Mouse (Mus musculus): ENCODE results near the gene Epgn.

Epgn gene

GRCm38 (mm10) chr5:91027164-91027563 is at the start of gene Epgn:
TSS of gene Epgn (plus strand) at chr5:91027464.
- in situ Hi-C loops (cut with MboI; ENCODE audit: low sequenced_read_pairs) = no loop called here

GRCm38 (mm10) chr5:90980297-90980696 is 47.0 kb upstream of the Epgn start:
- in situ Hi-C loops (cut with MboI; ENCODE audit: low sequenced_read_pairs) = loop anchor here (25.0 kb wide), 1 partner anchor 332 kb away; no protein-coding TSS in a partner anchor

GRCm38 (mm10) chr5:90987605-90988004 is 39.7 kb upstream of the Epgn start:
- in situ Hi-C loops (cut with MboI; ENCODE audit: low sequenced_read_pairs) = loop anchor here (25.0 kb wide), 1 partner anchor 325 kb away; no protein-coding TSS in a partner anchor

GRCm38 (mm10) chr5:90988149-90988548 is 39.1 kb upstream of the Epgn start:
- in situ Hi-C loops (cut with MboI; ENCODE audit: low sequenced_read_pairs) = loop anchor here (25.0 kb wide), 1 partner anchor 324 kb away; no protein-coding TSS in a partner anchor

- in situ Hi-C loops (cut with MboI; ENCODE audit: low sequenced_read_pairs) = loop anchor here (25.0 kb wide), 1 partner anchor 324 kb away; no protein-coding TSS in a partner anchor
These were observed 38.7 kb upstream of the Epgn start for GRCm38 (mm10) chr5:90988592-90988991.

- in situ Hi-C loops (cut with MboI; ENCODE audit: low sequenced_read_pairs) = loop anchor here (25.0 kb wide), 1 partner anchor 312 kb away; no protein-coding TSS in a partner anchor
These were observed 27.3 kb upstream of the Epgn start for GRCm38 (mm10) chr5:90999942-91000341.

- in situ Hi-C loops (cut with MboI; ENCODE audit: low sequenced_read_pairs) = no loop called here
These were observed 12.0 kb upstream of the Epgn start for GRCm38 (mm10) chr5:91015216-91015615.

- in situ Hi-C loops (cut with MboI; ENCODE audit: low sequenced_read_pairs) = no loop called here
These were observed 4.2 kb upstream of the Epgn start for GRCm38 (mm10) chr5:91023114-91023513.

- in situ Hi-C loops (cut with MboI; ENCODE audit: low sequenced_read_pairs) = no loop called here
These were observed 576 bp downstream of the Epgn start for GRCm38 (mm10) chr5:91027840-91028239.

- in situ Hi-C loops (cut with MboI; ENCODE audit: low sequenced_read_pairs) = no loop called here
These were observed 3.4 kb downstream of the Epgn start for GRCm38 (mm10) chr5:91030629-91031028.

GRCm38 (mm10) chr5:91035341-91035740 is 8.1 kb downstream of the Epgn start:
- in situ Hi-C loops (cut with MboI; ENCODE audit: low sequenced_read_pairs) = no loop called here

GRCm38 (mm10) chr5:91036628-91037027 is 9.4 kb downstream of the Epgn start:
- in situ Hi-C loops (cut with MboI; ENCODE audit: low sequenced_read_pairs) = no loop called here

GRCm38 (mm10) chr5:91037756-91038155 is 10.5 kb downstream of the Epgn start:
- in situ Hi-C loops (cut with MboI; ENCODE audit: low sequenced_read_pairs) = no loop called here

GRCm38 (mm10) chr5:91038547-91038946 is 11.3 kb downstream of the Epgn start:
- in situ Hi-C loops (cut with MboI; ENCODE audit: low sequenced_read_pairs) = no loop called here

GRCm38 (mm10) chr5:91038963-91039362 is 11.7 kb downstream of the Epgn start:
- in situ Hi-C loops (cut with MboI; ENCODE audit: low sequenced_read_pairs) = no loop called here

GRCm38 (mm10) chr5:91047987-91048386 is 20.7 kb downstream of the Epgn start:
- in situ Hi-C loops (cut with MboI; ENCODE audit: low sequenced_read_pairs) = no loop called here

- in situ Hi-C loops (cut with MboI; ENCODE audit: low sequenced_read_pairs) = no loop called here
These were observed 21.1 kb downstream of the Epgn start for GRCm38 (mm10) chr5:91048397-91048796.

GRCm38 (mm10) chr5:91072340-91072739 is 45.1 kb downstream of the Epgn start:
- in situ Hi-C loops (cut with MboI; ENCODE audit: low sequenced_read_pairs) = no loop called here

- in situ Hi-C loops (cut with MboI; ENCODE audit: low sequenced_read_pairs) = no loop called here
These were observed 46.4 kb downstream of the Epgn start for GRCm38 (mm10) chr5:91073626-91074025.

- in situ Hi-C loops (cut with MboI; ENCODE audit: low sequenced_read_pairs) = no loop called here
These were observed 46.8 kb downstream of the Epgn start for GRCm38 (mm10) chr5:91074026-91074425.

GRCm38 (mm10) chr5:91074450-91074950 is 47.2 kb downstream of the Epgn start, which contains the start of gene Ereg:
TSS of gene Ereg (plus strand) at chr5:91074622.
- in situ Hi-C loops (cut with MboI; ENCODE audit: low sequenced_read_pairs) = no loop called here

- in situ Hi-C loops (cut with MboI; ENCODE audit: low sequenced_read_pairs) = no loop called here
These were observed 47.8 kb downstream of the Epgn start for GRCm38 (mm10) chr5:91075021-91075420.

- in situ Hi-C loops (cut with MboI; ENCODE audit: low sequenced_read_pairs) = no loop called here
These were observed 55.8 kb downstream of the Epgn start for GRCm38 (mm10) chr5:91083016-91083415.
